Comparison of ENCODE assay signal across 8 mouse cellular contexts in the genomic region with DNA sequence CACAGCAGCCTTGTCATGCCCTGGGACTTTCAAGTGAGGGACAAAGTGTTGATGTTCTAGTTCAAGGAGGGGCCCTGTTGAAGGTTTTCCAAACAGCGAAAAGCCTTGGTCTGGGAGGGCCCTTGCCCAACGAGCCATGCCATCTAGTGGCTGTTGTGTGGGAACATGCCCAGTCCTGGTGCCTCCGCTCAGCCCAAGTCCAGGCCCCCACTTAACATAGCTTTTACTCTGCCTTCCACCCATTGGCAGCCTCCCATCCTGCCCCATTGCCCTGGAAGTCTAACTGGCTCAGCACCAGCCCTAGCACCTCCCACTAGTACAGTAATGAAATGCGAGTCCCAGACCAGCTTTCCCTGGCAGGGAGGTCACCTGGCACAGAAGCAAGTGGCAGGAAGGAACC. TPM values are rescaled to one million over a fixed set of nuclear protein-coding genes. Genes with fewer than 3 reads are reported as not detected.
A peak's percentile ranks its signal among the peaks of the same experiment; 100 is the strongest.
DNase-seq lines count a peak whose midpoint lies in the region; ATAC-seq lines count a peak whose summit lies in the region.

No protein-coding gene starts in this region.

- DNase-seq in embryo, embryonic 10 days (ENCODE audit: low spot score) = peak; percentile 25
- no peak for DNase-seq in embryo, embryonic 9.5 days (ENCODE audit: extremely low spot score)
- DNase-seq in 416B (ENCODE audit: low read depth) = peak; percentile 85
- DNase-seq in cerebellum, postnatal 10 days = peak; percentile 78 to 84
- peak; percentile 81 to 89 for DNase-seq in heart, adult 18-20 months
- peak; percentile 81 for DNase-seq in lung, postnatal 14 days
- DNase-seq in urinary bladder, postnatal 25 days (ENCODE audit: low spot score) = peak; percentile 29

- no peaks in the 10 kb centered on the region for H3K36me3 ChIP-seq in kidney, embryonic 15.5 days

- H3K4me1 ChIP-seq in kidney, embryonic 15.5 days = peaks cover 13% of the 10 kb centered on the region

- H3K27ac ChIP-seq in kidney, embryonic 15.5 days = peak overlapping the region; percentile 5; the same call in 1 of the 2 replicates

- H3K4me3 ChIP-seq in kidney, embryonic 15.5 days (replicated peaks) = no peak overlapping the region

- H3K4me2 ChIP-seq in kidney, embryonic 15.5 days = no peak overlapping the region

- 11% methylated on average over 4 of the region's 4 CpGs for WGBS in kidney, embryonic 15.5 days

- no peak overlapping the region for H3K9ac ChIP-seq in kidney, embryonic 15.5 days

- H3K9me3 ChIP-seq in kidney, embryonic 15.5 days (replicated peaks) = no peaks in the 10 kb centered on the region

- peak; percentile 94 for ATAC-seq in kidney, embryonic 15.5 days (replicated peaks; ENCODE audit: low FRiP score)

- no peaks in the 10 kb centered on the region for H3K27me3 ChIP-seq in kidney, embryonic 15.5 days

RNA-seq across cellular contexts. Expression of a gene that starts 3.2 kb away (rescaled TPM):
- 1 to 10 TPM; 7.7 to 7.9 TPM for total RNA-seq in heart, adult 18-20 months (2021)
- polyA plus RNA-seq in kidney, embryonic 15.5 days (2015; fragmentation: Nextera tagmentation; extraction: Ambion mirVana) = 18.8 and 20.2 TPM in 2 replicates

RNA-seq across cellular contexts. Expression of a gene that starts 25.0 kb away (rescaled TPM):
- total RNA-seq in heart, adult 18-20 months (2021) = 10 to 100 TPM; 11.2 to 13.0 TPM
- polyA plus RNA-seq in kidney, embryonic 15.5 days (2015; fragmentation: Nextera tagmentation; extraction: Ambion mirVana) = 47.5 and 50.6 TPM in 2 replicates
